Mouse (Mus musculus) intestine, embryonic 15.5 days (tissue): ENCODE measurements around the gene Hist1h2bg. TPM values are rescaled to one million over a fixed set of nuclear protein-coding genes. Genes with fewer than 3 reads are reported as not detected.
"Not testable (repeated sequence)": the region's sequence is repeated elsewhere in the genome, so short reads cannot be mapped to it uniquely, and the experiment has no call there.

Source experiments
- ATAC-seq: fragments of 200-750 bp; cut with Nextera tagmentation; 2 replicates; pipeline ENCODE4 v1.8.0; 2017; ENCODE audit warnings: moderate TSS enrichment, moderate library complexity
- H3K27ac ChIP-seq: fragments of 300-500 bp; sonication (generic); 2 replicates; pipeline ENCODE4 v1.5.1; 2015; ENCODE audit warnings: mild to moderate bottlenecking, inconsistent platforms
- H3K27me3 ChIP-seq: fragments of 300-500 bp; sonication (generic); replicated peaks from 2 replicates; pipeline ENCODE4 v1.6.1; 2015; ENCODE audit warnings: inconsistent platforms
- H3K36me3 ChIP-seq: fragments of 300-500 bp; sonication (generic); 2 replicates; pipeline ENCODE4 v1.6.1; 2015; ENCODE audit warnings: inconsistent platforms
- H3K4me1 ChIP-seq: fragments of 300-500 bp; sonication (generic); replicated peaks from 2 replicates; pipeline ENCODE4 v1.6.1; 2015; ENCODE audit warnings: inconsistent platforms
- H3K4me2 ChIP-seq: fragments of 300-500 bp; sonication (generic); replicated peaks from 2 replicates; pipeline ENCODE4 v1.6.1; 2015; ENCODE audit warnings: mild to moderate bottlenecking, inconsistent platforms
- H3K4me3 ChIP-seq: fragments of 300-500 bp; sonication (generic); replicated peaks from 2 replicates; pipeline ENCODE4 v1.5.1; 2015; ENCODE audit warnings: inconsistent platforms
- H3K9ac ChIP-seq: fragments of 300-500 bp; sonication (generic); 2 replicates; pipeline ENCODE4 v1.6.1; 2015; ENCODE audit warnings: inconsistent platforms
- H3K9me3 ChIP-seq: fragments of 300-500 bp; sonication (generic); 2 replicates; pipeline ENCODE4 v1.6.1; 2016; ENCODE audit warnings: inconsistent platforms
- WGBS: fragments of 180-500 bp; shearing (Covaris S2); methylation state at CpG from one replicate; pipeline ENCODE4 v1.1.7; 2015; 5-methylcytosine and 5-hydroxymethylcytosine counted together
- polyA plus RNA-seq: library from polyadenylated mRNA; unstranded; fragments of >200 nt; fragmentation: Nextera tagmentation; extraction: Ambion mirVana; gene quantifications from 2 replicates; pipeline ENCODE4 v1.2.1, GENCODE M21; 2015

Gene Hist1h2bg
- polyA plus RNA-seq, 1 experiment from 2014 or later: 7.1 TPM

- H3K27ac ChIP-seq: peak overlapping the region; percentile 86
- WGBS: 11% methylated on average over 6 of the region's 6 CpGs
- no peaks in the 10 kb centered on the region for H3K9me3 ChIP-seq
- H3K9ac ChIP-seq: peak overlapping the region; percentile 62
- ATAC-seq: no peak
- H3K4me1 ChIP-seq: peaks cover 16% of the 10 kb centered on the region; the same call in 1 of the 2 replicates
- peak overlapping the region; percentile 75 for H3K4me2 ChIP-seq
- no peaks in the 10 kb centered on the region for H3K27me3 ChIP-seq
- H3K36me3 ChIP-seq: no peaks in the 10 kb centered on the region
- peak overlapping the region; percentile 51 for H3K4me3 ChIP-seq
These were observed 11.2 kb downstream of the Hist1h2bg start for GRCm38 (mm10) chr13:23582219-23583056.

- H3K4me2 ChIP-seq: peak overlapping the region; percentile 6; the same call in 1 of the 2 replicates
- no peaks in the 10 kb centered on the region for H3K9me3 ChIP-seq
- H3K27me3 ChIP-seq: no peaks in the 10 kb centered on the region
- H3K36me3 ChIP-seq: no peaks in the 10 kb centered on the region
- peaks cover 16% of the 10 kb centered on the region; the same call in 1 of the 2 replicates for H3K4me1 ChIP-seq
- no peak for ATAC-seq
- H3K27ac ChIP-seq: peak overlapping the region; percentile 65
- no peak overlapping the region for H3K9ac ChIP-seq
- no peak overlapping the region for H3K4me3 ChIP-seq
These were observed 12.3 kb downstream of the Hist1h2bg start for GRCm38 (mm10) chr13:23583387-23584068.

- Histone ChIP-seq H3K9ac (peak overlapping the region; percentile 31; the same call in 1 of the 2 replicates), H3K9me3 (no peaks in the 10 kb centered on the region), H3K27me3 (no peaks in the 10 kb centered on the region), H3K36me3 (no peaks in the 10 kb centered on the region), H3K4me3 (0 out of 2 replicates have a peak overlapping the region, but pooled peaks have one; percentile 45), H3K4me2 (peak overlapping the region; percentile 68), H3K4me1 (peaks cover 16% of the 10 kb centered on the region; the same call in 1 of the 2 replicates), H3K27ac (peak overlapping the region; percentile 96)
- no peak for ATAC-seq
These were observed 13.1 kb downstream of the Hist1h2bg start for GRCm38 (mm10) chr13:23584331-23584730.

- no peaks in the 10 kb centered on the region for H3K36me3 ChIP-seq
- H3K27ac ChIP-seq: peak overlapping the region; percentile 96
- no peaks in the 10 kb centered on the region for H3K27me3 ChIP-seq
- H3K4me1 ChIP-seq: peaks cover 16% of the 10 kb centered on the region; the same call in 1 of the 2 replicates
- peak overlapping the region; percentile 45 for H3K4me3 ChIP-seq
- peak overlapping the region; percentile 68 for H3K4me2 ChIP-seq
- H3K9me3 ChIP-seq: no peaks in the 10 kb centered on the region
- ATAC-seq: peak; percentile 18; the same call in 1 of the 2 replicates
- WGBS: under 1% methylated on average over 21 of the region's 21 CpGs
- peak overlapping the region; percentile 51 for H3K9ac ChIP-seq
These were observed 13.8 kb downstream of the Hist1h2bg start for GRCm38 (mm10) chr13:23585029-23585441.

GRCm38 (mm10) chr13:23585442-23586098, 14.4 kb downstream of the Hist1h2bg start:
- H3K27me3 ChIP-seq, H3K36me3 ChIP-seq, H3K9me3 ChIP-seq: not testable (repeated sequence)
- Histone ChIP-seq H3K4me1 (peaks cover 16% of the 10 kb centered on the region; the same call in 1 of the 2 replicates), H3K27ac (peak overlapping the region; percentile 96), H3K4me2 (peak overlapping the region; percentile 68), H3K9ac (peak overlapping the region; percentile 51), H3K4me3 (peak overlapping the region; percentile 45)
- ATAC-seq: peak; percentile 89
- under 1% methylated on average over 30 of the region's 36 CpGs for WGBS

GRCm38 (mm10) chr13:23586099-23586939, 15.1 kb downstream of the Hist1h2bg start:
- Histone ChIP-seq H3K27me3 (no peaks in the 10 kb centered on the region), H3K4me2 (peak overlapping the region; percentile 63), H3K27ac (peak overlapping the region; percentile 87), H3K36me3 (no peaks in the 10 kb centered on the region), H3K9ac (peak overlapping the region; percentile 44), H3K4me1 (peaks cover 16% of the 10 kb centered on the region; the same call in 1 of the 2 replicates), H3K9me3 (no peaks in the 10 kb centered on the region), H3K4me3 (peak overlapping the region; percentile 23)
- WGBS: 2% methylated on average over 22 of the region's 22 CpGs
- 0 out of 2 replicates have a peak, but pooled peaks have one; percentile 11 for ATAC-seq

GRCm38 (mm10) chr13:23586940-23587225, 15.7 kb downstream of the Hist1h2bg start:
- peak overlapping the region; percentile 63 for H3K4me2 ChIP-seq
- H3K9me3 ChIP-seq: no peaks in the 10 kb centered on the region
- no peak for ATAC-seq
- peak overlapping the region; percentile 23 for H3K4me3 ChIP-seq
- H3K27ac ChIP-seq: peak overlapping the region; percentile 87
- H3K27me3 ChIP-seq: no peaks in the 10 kb centered on the region
- H3K9ac ChIP-seq: peak overlapping the region; percentile 44
- peaks cover 15% of the 10 kb centered on the region; the same call in 1 of the 2 replicates for H3K4me1 ChIP-seq
- 0% methylated on average over 1 of the region's 1 CpGs for WGBS
- H3K36me3 ChIP-seq: no peaks in the 10 kb centered on the region

GRCm38 (mm10) chr13:23591206-23591605, 20.0 kb downstream of the Hist1h2bg start:
- no peaks in the 10 kb centered on the region for H3K36me3 ChIP-seq

GRCm38 (mm10) chr13:23591886-23592285, 20.7 kb downstream of the Hist1h2bg start:
- not testable (repeated sequence) for H3K4me3 ChIP-seq, H3K9ac ChIP-seq, H3K27me3 ChIP-seq, ATAC-seq, H3K27ac ChIP-seq, H3K4me1 ChIP-seq, H3K9me3 ChIP-seq, H3K4me2 ChIP-seq, H3K36me3 ChIP-seq
- WGBS: 86% methylated on average over 7 of the region's 7 CpGs

More at GRCm38 (mm10) chr13:23591206-23591605, 20.0 kb downstream of the Hist1h2bg start:
- Histone ChIP-seq H3K4me1 (0 out of 2 replicates have a peak, but pooled peaks cover 8% of the 10 kb centered on the region), H3K4me2 (no peak overlapping the region), H3K27ac (no peak overlapping the region), H3K27me3 (no peaks in the 10 kb centered on the region), H3K9me3 (no peaks in the 10 kb centered on the region), H3K4me3 (no peak overlapping the region), H3K9ac (no peak overlapping the region)
- 93% methylated on average over 7 of the region's 7 CpGs for WGBS
- ATAC-seq: no peak

- Histone ChIP-seq H3K27me3 (no peaks in the 10 kb centered on the region), H3K27ac (peak overlapping the region; percentile 68), H3K4me1 (0 out of 2 replicates have a peak, but pooled peaks cover 4% of the 10 kb centered on the region), H3K4me3 (no peak overlapping the region), H3K9me3 (no peaks in the 10 kb centered on the region), H3K4me2 (no peak overlapping the region), H3K36me3 (no peaks in the 10 kb centered on the region), H3K9ac (no peak overlapping the region)
- WGBS: 84% methylated on average over 7 of the region's 7 CpGs
- ATAC-seq: no peak
These were observed 21.4 kb downstream of the Hist1h2bg start for GRCm38 (mm10) chr13:23592614-23593013.

- Histone ChIP-seq H3K4me2 (no peak overlapping the region), H3K9me3 (no peaks in the 10 kb centered on the region), H3K36me3 (no peaks in the 10 kb centered on the region), H3K4me1 (0 out of 2 replicates have a peak, but pooled peaks cover 4% of the 10 kb centered on the region), H3K27me3 (no peaks in the 10 kb centered on the region), H3K9ac (no peak overlapping the region), H3K4me3 (no peak overlapping the region), H3K27ac (peak overlapping the region; percentile 68)
- ATAC-seq: peak; percentile 43
- 55% methylated on average over 5 of the region's 5 CpGs for whole genome bisulfite sequencing
These were observed 22.0 kb downstream of the Hist1h2bg start for GRCm38 (mm10) chr13:23593051-23593770.
